Mouse (Mus musculus): Measurements from ENCODE around the gene A830031A19Rik. TPM values are rescaled to one million over a fixed set of nuclear protein-coding genes. Genes with fewer than 3 reads are reported as not detected.

A830031A19Rik gene
- polyA plus RNA-seq, 1 experiment from 2014 or later, result not detected

DNA sequence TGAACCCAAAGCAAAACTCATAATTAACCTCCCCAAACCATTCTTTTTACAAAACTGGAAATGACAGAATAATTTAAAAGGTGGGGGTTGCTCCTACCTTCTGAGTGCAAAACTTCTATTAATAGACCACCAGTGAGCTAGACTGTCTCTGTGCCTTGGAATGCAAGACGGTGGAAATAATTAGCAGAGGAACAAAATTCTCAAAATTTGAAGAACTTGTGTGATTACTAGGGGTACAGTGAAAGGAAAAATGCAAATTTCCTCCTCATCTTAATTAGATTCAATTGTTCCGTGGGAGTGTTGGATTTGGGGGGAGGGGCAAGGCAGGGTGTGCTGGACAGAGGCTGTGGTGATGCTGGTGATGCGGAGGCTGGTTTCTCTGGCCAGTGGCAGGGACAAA lies 23.8 kb upstream of the A830031A19Rik start:
- 0 out of 2 replicates have a peak, but pooled peaks cover 11% of the 10 kb centered on the region for H3K4me1 ChIP-seq (replicated peaks; ENCODE audit: control insufficient read depth, insufficient read depth, low read length)
- no peak for TF ChIP-seq CTCF (IDR thresholded peaks at IDR 0.05; ENCODE audit: low read depth)
- H3K4me3 ChIP-seq (ENCODE audit: low read depth, low read length), result no peak overlapping the region
- H3K27me3 ChIP-seq (replicated peaks; ENCODE audit: control insufficient read depth, insufficient read depth, low read length), result no peaks in the 10 kb centered on the region
- no peaks in the 10 kb centered on the region for H3K9me3 ChIP-seq (ENCODE audit: control insufficient read depth)
- no peak for ATAC-seq
- WGBS, result 64% methylated on average over 3 of the region's 3 CpGs
- no peak overlapping the region for H3K4me2 ChIP-seq (replicated peaks; ENCODE audit: low read depth)
- no peak overlapping the region for H3K27ac ChIP-seq (ENCODE audit: low read depth, low read length)
- H3K9ac ChIP-seq (ENCODE audit: low read depth, low read length), result no peak overlapping the region
- no peaks in the 10 kb centered on the region for H3K36me3 ChIP-seq (ENCODE audit: control insufficient read depth, insufficient read depth)

DNA sequence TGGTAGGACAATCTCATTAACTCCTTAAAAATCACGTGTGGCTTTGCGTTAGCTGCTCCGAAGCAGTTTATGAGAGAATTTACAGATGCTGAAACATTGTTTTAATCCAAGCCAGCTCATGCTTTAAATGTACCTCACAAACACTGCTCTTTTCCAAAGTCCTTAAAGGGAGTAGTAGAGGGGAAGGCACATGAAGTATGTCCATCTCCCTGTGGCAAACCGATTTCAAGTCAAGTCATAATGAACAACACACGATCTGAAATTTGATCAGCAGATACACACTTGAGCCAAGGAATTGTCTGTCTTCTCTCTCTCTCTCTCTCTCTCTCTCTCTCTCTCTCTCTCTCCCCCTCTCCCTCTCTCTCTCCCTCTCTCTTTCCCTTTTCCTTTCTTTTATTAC lies 23.2 kb upstream of the A830031A19Rik start:
- no peak for ATAC-seq
- H3K27ac ChIP-seq (ENCODE audit: low read depth, low read length), result no peak overlapping the region
- H3K9ac ChIP-seq (ENCODE audit: low read depth, low read length), result no peak overlapping the region
- no peaks in the 10 kb centered on the region for H3K27me3 ChIP-seq (replicated peaks; ENCODE audit: control insufficient read depth, insufficient read depth, low read length)
- 0 out of 2 replicates have a peak, but pooled peaks cover 11% of the 10 kb centered on the region for H3K4me1 ChIP-seq (replicated peaks; ENCODE audit: control insufficient read depth, insufficient read depth, low read length)
- WGBS, result 64% methylated on average over 5 of the region's 5 CpGs
- H3K4me2 ChIP-seq (replicated peaks; ENCODE audit: low read depth), result no peak overlapping the region
- H3K4me3 ChIP-seq (ENCODE audit: low read depth, low read length), result no peak overlapping the region
- no peak for TF ChIP-seq CTCF (IDR thresholded peaks at IDR 0.05; ENCODE audit: low read depth)
- H3K9me3 ChIP-seq (ENCODE audit: control insufficient read depth), result no peaks in the 10 kb centered on the region
- no peaks in the 10 kb centered on the region for H3K36me3 ChIP-seq (ENCODE audit: control insufficient read depth, insufficient read depth)

DNA sequence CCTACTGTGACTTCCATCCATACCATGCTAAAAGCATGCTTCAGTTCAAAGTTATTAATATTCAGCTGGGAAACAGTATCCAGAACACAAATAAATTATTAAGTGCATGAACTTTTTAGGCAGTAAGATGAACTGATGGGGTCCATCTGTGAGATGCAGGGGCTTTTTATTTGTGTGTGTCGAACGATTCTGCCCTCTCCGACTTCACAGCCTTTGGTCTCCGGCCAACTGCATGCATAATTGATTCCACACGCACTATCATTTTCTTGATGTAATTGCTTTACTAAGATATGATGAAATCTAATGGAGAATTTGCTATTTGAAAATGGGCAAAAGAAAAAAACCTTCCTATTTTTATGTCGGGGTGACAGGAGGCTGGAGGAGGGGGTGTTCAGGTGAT lies 22.2 kb upstream of the A830031A19Rik start:
- H3K9ac ChIP-seq (ENCODE audit: low read depth, low read length), result no peak overlapping the region
- 50% methylated on average over 6 of the region's 6 CpGs for WGBS
- TF ChIP-seq CTCF (IDR thresholded peaks at IDR 0.05; ENCODE audit: low read depth), result no peak
- H3K4me1 ChIP-seq (replicated peaks; ENCODE audit: control insufficient read depth, insufficient read depth, low read length), result 0 out of 2 replicates have a peak, but pooled peaks cover 11% of the 10 kb centered on the region
- no peak overlapping the region for H3K27ac ChIP-seq (ENCODE audit: low read depth, low read length)
- no peaks in the 10 kb centered on the region for H3K9me3 ChIP-seq (ENCODE audit: control insufficient read depth)
- H3K36me3 ChIP-seq (ENCODE audit: control insufficient read depth, insufficient read depth), result no peaks in the 10 kb centered on the region
- ATAC-seq, result no peak
- no peak overlapping the region for H3K4me2 ChIP-seq (replicated peaks; ENCODE audit: low read depth)
- no peaks in the 10 kb centered on the region for H3K27me3 ChIP-seq (replicated peaks; ENCODE audit: control insufficient read depth, insufficient read depth, low read length)
- H3K4me3 ChIP-seq (ENCODE audit: low read depth, low read length), result no peak overlapping the region

DNA sequence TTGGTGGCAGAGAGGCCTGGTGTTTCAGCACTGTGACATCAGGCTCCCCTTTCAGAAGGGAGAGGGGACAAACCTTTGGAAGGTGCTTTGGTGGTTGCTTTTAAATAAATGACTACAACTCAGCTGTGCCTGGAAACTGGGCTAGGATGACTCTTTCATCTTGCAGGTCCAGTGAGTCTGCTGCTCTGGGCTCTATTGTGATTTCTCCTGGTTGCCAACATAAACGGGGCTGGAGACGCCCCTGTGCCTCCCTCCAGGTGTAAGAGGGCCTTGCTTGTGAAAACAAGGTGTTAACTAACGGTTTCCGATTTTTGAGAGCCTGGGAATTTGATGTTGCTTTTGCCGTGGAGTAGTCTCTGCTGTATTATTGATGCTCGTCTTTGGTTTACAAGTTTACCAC lies 21.6 kb upstream of the A830031A19Rik start:
- TF ChIP-seq CTCF (IDR thresholded peaks at IDR 0.05; ENCODE audit: low read depth), result no peak
- Histone ChIP-seq H3K36me3 (ENCODE audit: control insufficient read depth, insufficient read depth) (no peaks in the 10 kb centered on the region), H3K4me1 (replicated peaks; ENCODE audit: control insufficient read depth, insufficient read depth, low read length) (0 out of 2 replicates have a peak, but pooled peaks cover 11% of the 10 kb centered on the region), H3K9ac (ENCODE audit: low read depth, low read length) (no peak overlapping the region), H3K4me3 (ENCODE audit: low read depth, low read length) (no peak overlapping the region), H3K27ac (ENCODE audit: low read depth, low read length) (no peak overlapping the region), H3K27me3 (replicated peaks; ENCODE audit: control insufficient read depth, insufficient read depth, low read length) (no peaks in the 10 kb centered on the region), H3K4me2 (replicated peaks; ENCODE audit: low read depth) (no peak overlapping the region), H3K9me3 (ENCODE audit: control insufficient read depth) (no peaks in the 10 kb centered on the region)
- 68% methylated on average over 6 of the region's 6 CpGs for WGBS
- no peak for ATAC-seq

DNA sequence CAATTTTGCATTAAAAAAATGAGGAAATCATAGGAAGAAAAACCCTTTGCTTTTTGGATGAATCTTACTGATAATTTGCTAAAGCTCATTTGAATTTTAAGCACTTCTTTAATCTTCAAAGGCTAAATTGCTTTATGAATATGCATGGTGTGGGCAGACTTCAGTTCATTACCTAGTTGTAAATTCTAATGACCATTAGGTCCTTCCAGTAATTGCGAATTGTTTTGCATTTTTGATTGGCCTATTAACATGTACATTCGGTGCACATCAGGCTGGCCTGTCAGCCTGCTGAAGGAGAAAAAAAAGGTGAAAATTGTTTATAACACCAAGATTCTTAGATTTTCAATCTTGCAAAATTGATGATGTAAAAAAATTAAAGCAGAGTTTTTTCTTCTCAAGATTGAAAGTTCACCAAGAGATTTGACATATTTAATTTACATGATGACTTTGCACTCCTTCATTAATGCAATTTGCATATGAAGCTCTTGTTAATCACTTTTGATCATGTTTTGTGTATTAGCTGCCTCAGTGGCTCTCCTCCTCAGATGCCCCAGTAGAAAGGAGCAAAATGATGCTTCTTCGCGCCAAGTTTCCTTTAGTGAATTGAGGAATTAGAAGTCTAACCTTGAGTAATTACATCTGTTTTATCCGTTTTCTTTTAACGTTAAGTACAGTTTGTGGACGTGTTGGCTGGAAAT lies 21.0 kb upstream of the A830031A19Rik start:
- H3K4me1 ChIP-seq (replicated peaks; ENCODE audit: control insufficient read depth, insufficient read depth, low read length), result 0 out of 2 replicates have a peak, but pooled peaks cover 11% of the 10 kb centered on the region
- no peak overlapping the region for H3K27ac ChIP-seq (ENCODE audit: low read depth, low read length)
- WGBS, result 79% methylated on average over 7 of the region's 7 CpGs
- no peak for TF ChIP-seq CTCF (IDR thresholded peaks at IDR 0.05; ENCODE audit: low read depth)
- H3K4me3 ChIP-seq (ENCODE audit: low read depth, low read length), result no peak overlapping the region
- no peak for ATAC-seq
- H3K36me3 ChIP-seq (ENCODE audit: control insufficient read depth, insufficient read depth), result no peaks in the 10 kb centered on the region
- H3K4me2 ChIP-seq (replicated peaks; ENCODE audit: low read depth), result peak overlapping the region; percentile 13; the same call in 1 of the 2 replicates
- no peaks in the 10 kb centered on the region for H3K27me3 ChIP-seq (replicated peaks; ENCODE audit: control insufficient read depth, insufficient read depth, low read length)
- no peak overlapping the region for H3K9ac ChIP-seq (ENCODE audit: low read depth, low read length)
- H3K9me3 ChIP-seq (ENCODE audit: control insufficient read depth), result no peaks in the 10 kb centered on the region

DNA sequence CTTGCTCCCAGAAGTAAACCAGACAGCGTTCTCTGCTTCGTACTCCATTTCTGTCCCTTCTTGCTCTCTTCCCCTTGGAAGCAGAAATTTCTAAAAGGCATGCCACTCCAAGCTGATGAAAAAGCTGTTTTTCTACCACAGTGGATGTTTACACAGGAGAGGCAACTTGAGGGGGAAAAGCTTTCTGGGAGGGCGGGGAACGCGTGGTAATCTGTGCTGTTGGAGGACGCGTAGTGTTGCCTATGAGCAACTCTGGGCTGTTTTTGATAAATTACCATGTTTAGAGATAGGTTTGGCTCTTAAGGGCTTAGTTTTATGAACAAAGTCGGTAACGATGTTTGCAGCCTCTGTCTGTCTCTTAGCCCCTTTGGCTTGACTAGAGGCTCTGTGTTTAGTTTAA lies 20.4 kb upstream of the A830031A19Rik start:
- Histone ChIP-seq H3K4me3 (ENCODE audit: low read depth, low read length) (no peak overlapping the region), H3K36me3 (ENCODE audit: control insufficient read depth, insufficient read depth) (no peaks in the 10 kb centered on the region), H3K9ac (ENCODE audit: low read depth, low read length) (no peak overlapping the region), H3K9me3 (ENCODE audit: control insufficient read depth) (no peaks in the 10 kb centered on the region), H3K4me2 (replicated peaks; ENCODE audit: low read depth) (peak overlapping the region; percentile 13; the same call in 1 of the 2 replicates), H3K27me3 (replicated peaks; ENCODE audit: control insufficient read depth, insufficient read depth, low read length) (no peaks in the 10 kb centered on the region), H3K4me1 (replicated peaks; ENCODE audit: control insufficient read depth, insufficient read depth, low read length) (0 out of 2 replicates have a peak, but pooled peaks cover 11% of the 10 kb centered on the region), H3K27ac (ENCODE audit: low read depth, low read length) (no peak overlapping the region)
- TF ChIP-seq CTCF (IDR thresholded peaks at IDR 0.05; ENCODE audit: low read depth), result no peak
- ATAC-seq, result no peak
- WGBS, result 49% methylated on average over 9 of the region's 9 CpGs

Measured in intestine, postnatal 0 days (tissue).